Mouse (Mus musculus) E14TG2a.4 (cell line): ENCODE measurements at regions not wholly inside any gene's neighbourhood (a gene's known extent, or its start where the extent isn't known, plus 50 kb on each side); places are given as distances from the start of the nearest gene placed in this dataset.

ENCODE experiments used
- CTCF ChIP-seq: conservative IDR thresholded peaks from 2 replicates; pipeline ENCODE4 v1.5.1; 2014; ENCODE audit warnings: low read length
- NANOG ChIP-seq: IDR thresholded peaks from 2 replicates; pipeline ENCODE4 v1.6.1; 2014; ENCODE audit warnings: borderline replicate concordance, low read length, mixed read lengths
- POU5F1 ChIP-seq: IDR thresholded peaks from 2 replicates; pipeline ENCODE4 v1.6.1; 2014; ENCODE audit warnings: low read length, borderline replicate concordance

DNA sequence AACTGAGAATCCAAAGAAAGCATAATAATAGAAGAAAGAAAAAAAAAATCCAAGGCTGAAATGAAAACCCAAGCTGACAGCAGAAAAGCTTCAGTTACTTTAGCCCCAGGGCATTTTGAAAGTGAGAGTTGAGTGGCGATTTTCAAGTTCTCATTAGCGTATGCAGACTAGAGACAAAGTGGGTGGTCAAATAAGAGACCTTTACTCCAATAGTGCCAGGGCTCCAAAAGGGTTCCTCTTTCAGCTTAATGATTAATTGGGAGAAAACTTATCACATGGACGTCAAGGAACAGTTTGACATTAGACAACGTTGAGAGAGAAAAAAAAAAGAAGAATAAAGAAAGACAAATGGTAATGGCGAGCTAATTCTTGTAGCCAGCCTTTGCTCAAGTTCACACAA is 278.1 kb upstream of the Fbxl7 start:
- TF ChIP-seq NANOG (peak; percentile 8; the same call in 1 of the 2 replicates), POU5F1 (no peak), CTCF (no peak)
